Mouse (Mus musculus) spleen, postnatal 4 days (tissue): Measurements from ENCODE around the gene Cyp2d11.

ENCODE experiments used
- DNase-seq, 2 experiments: peaks; one replicate each; pipeline ENCODE4 v3.0.0; 2022; ENCODE audit warnings: low spot score in 2 of 2

Gene Cyp2d11

DNA sequence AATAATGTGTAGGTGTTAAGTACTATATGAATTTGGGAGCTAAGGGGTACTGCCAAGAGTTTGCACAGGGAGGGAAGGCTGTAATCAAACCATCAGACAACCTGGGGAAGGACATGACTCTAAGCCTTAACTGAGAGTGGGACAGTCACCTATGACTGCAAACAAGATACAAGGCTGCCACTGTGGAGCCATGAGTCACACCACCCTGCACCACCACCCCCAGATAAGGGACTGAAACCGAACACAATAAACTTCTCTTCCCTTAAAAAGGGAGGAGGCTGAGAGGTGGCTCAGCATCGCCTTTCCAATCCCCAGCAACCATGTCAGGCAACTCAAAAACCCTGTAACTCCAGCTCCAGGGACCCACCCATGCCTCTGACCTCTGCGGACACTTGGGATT is 42.3 kb downstream of the Cyp2d11 start:
- no peak for DNase-seq

DNA sequence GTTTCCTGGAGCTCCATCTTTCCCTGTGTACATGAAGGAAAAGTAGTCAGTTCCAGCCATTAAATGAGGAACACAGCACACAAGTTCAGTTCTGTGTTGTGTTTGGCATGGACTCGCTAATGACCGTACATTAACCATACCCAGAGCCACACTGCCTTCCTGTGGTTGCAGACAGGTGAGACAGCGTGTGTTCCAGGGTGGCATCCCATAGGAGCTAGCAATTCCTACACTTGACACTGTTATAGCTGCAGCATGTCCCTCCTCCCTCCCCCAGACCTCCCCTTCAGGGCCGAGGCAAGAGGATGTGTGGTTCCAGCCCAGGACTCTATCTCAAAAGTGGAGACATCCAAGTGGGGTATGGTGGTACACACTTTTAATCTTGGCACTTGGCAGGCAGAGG is 43.5 kb downstream of the Cyp2d11 start:
- no peak for DNase-seq

DNA sequence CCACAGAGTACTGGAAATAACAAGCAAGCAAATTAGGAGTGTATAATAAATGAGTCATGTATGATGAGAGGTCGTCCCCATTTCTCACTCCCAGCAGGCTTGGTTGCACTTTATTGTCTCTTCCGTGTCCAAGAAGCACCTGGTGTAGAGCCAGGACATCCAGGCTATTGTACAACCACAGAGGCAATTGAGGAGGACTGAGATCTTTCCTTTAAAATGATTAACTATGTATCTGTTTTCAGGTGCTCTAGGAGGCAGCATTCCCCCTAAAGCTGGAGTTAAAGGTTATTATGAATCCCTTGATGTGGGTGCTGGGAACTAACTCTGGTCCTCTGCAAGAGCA is 44.9 kb downstream of the Cyp2d11 start:
- no peak for DNase-seq

DNA sequence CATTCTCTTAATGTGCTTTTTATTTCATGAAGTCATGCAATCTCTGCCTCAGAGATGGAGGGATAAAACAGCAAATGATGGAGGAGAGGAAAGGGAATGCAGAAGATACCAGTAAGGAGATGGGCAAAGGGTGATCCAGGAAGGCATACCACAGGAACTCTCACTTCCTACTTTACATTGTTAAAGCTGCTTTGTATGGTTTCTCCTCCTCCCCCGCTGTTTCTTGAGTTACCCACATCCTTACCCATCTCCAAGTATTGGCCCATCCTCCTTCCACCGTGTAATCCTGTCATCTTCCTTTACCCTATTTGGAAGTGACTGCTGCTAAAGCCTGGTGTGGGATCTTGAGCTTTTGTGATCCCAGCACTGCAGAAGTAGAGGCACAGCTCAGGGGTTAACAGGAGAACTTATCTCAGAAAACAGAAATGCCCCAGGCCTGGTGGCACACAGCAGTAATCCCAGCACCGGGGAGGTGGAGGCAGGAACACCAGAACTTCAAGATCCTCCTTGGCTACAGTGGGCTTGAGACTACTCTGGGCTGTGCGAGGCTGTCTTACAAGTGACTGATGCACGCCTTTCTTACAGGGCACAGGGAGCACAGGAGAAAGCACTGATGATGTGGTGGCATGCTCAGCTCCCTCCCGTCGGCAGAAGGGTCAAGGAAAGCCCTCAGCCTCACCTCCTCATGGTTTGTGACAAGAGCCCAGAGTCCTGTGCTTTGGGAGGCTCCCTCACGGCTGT is 45.4 kb downstream of the Cyp2d11 start:
- no peak for DNase-seq

DNA sequence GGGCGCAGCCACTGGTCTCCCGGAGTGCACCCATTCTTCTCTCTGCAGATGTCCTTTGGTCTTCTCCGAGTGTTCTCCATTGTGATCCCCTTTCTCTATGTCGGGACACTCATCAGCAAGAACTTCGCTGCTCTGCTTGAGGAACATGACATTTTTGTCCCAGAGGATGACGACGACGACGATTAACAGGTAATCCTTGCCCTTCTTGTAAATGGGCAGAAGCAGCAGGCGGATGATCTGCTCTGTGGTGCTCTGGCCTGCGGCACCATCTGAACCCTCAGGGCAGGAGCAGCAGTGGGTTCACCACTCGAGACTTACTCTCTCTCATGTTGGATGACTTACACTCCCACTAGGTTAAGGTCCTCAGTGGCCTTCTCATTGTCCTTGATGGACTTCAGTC is 46.0 kb downstream of the Cyp2d11 start:
- DNase-seq: no peak

DNA sequence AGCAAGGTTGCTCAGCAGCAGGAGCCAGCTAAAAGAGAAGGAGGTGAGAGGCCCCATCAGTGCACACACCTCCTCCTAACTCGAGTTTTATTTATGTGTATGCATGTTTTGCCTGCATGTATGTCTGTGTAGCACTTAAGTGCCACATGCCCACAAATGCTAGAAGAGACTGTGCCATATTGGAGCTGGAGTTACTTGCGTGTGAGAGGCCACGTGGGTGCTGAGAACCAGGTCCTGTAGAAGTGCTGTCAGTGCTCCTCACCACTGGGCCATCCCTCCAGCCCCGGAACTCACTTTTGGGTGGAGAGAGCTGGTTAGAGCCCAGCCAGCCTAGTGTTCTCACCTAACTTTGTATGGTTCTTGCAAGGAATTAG is 46.5 kb downstream of the Cyp2d11 start:
- DNase-seq: no peak

DNA sequence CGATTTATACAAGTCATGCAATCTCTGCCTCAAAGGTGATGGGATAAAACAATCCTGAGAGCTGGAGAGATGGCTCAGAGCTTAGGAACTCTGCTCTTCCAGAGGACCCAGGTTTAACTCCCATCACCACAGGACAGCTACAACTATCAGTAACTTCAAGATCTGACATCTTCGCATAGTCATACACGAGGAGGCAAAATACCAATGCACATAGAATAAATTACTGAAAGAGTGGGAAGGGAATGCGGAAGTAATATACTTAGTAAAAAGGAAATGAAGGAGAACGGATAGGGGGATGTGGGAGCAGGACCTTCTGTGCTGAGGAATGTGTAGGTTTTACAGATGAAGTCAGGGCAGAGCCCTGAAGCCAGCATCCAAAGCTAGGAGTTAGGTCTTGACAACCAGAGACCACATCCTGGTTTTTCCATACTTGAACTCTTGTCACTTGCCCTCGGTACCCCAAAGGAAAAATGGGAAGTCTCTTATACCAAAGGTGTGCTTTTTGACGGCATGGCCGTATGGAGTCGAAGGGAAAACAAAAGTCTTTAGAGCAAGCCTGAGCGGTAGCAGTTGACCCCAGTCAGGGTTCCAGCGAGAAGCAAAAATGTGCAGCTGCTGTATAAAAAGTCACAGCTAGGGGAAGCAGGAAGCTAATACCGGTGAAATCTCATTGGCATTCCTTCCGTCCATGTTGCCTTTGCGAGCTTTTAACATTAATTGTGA is 47.1 kb downstream of the Cyp2d11 start:
- DNase-seq: no peak

DNA sequence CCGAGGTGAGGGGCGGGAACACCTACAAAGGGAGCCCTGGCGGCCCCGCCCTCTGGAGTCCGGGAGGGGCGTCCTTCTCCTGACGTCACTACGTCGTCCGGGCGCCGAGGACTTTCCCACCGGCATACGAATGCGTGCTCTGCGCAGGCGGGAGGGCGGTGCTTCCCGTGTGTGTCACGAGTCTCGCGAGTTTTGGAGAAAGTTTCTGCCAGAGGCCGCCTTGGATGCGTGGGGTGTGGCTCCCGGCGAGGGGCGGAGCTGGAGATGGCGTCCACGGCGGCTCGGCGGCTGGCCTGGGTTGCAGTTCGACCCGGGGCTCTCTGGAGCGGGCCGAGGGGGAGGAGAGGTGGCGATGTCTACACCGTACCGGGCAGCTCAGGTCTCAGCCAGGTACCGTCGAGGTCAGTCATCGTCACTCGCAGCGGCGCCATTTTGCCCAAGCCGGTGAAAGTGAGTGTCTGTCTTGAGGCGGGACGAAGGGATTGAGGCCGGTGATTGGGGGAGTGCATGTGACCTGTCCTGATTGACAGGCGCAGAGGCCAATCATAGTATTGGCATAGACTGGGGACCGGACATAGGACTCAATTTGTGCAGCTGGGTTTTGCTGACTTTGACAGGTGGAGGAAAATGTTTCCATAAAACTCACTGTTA is 47.9 kb downstream of the Cyp2d11 start:
- DNase-seq: peak; percentile 97 to 98

DNA sequence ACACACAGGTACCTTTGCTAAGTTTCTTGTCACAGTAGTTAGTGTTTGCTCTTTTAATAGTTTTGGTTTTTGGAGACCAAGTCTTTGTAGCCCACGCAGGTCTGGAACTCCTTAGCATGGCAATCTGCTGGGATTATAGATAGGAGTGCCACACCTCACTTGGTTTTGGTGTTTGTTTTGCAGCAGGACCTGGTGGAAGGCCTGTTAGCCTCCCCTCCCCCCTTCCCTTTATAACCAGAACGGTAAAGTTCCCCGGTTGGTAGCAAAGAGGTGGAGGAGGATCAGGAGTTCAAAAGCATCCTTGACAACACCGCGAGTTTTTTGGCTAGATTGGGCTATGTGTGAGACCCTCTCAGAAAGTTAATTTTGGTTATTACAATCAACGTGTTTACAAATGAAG is 48.9 kb downstream of the Cyp2d11 start:
- DNase-seq: peak in 1 of 2 experiments; percentile 60

DNA sequence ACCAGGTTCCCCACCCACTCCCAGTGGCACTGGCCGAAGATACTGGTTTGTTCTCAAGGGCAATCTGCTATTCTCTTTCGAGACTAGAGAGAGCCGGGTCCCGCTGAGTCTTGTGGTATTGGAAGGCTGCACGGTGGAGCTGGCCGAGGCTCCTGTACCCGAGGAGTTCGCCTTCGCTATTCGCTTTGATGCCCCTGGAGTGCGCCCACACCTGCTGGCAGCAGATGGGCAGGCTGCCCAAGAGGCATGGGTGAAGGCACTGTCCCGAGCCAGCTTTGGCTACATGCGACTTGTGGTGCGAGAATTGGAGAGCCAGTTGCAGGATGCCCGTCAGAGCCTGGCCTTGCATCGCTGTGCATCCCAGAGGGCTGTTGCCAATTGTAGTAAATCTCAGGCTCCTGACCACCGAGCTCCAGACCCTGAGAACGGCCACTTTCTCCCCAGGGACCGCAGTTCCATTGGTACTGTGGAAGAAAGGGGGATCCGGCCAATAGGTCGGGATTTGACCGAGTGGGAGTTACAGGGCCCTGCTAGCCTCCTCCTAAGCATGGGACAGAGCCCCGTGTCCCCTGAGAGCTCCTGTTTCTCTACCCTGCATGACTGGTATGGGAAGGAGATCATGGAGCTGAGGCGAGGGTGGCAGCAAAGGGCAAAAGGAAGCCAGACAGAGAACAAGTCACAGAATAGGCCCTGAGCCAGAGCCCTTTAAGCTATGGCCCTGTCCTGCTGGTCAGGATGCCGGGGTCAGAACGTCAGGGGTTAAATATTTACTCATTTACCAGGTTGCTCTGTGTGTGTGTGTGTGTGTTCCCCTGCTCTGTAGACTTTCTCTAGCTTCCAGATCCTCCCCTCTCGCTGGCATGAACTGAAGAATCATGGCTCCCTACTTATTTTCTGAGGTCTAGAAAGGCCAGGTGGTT is 50.2 kb downstream of the Cyp2d11 start:
- peak in 1 of 2 experiments; percentile 72 for DNase-seq

DNA sequence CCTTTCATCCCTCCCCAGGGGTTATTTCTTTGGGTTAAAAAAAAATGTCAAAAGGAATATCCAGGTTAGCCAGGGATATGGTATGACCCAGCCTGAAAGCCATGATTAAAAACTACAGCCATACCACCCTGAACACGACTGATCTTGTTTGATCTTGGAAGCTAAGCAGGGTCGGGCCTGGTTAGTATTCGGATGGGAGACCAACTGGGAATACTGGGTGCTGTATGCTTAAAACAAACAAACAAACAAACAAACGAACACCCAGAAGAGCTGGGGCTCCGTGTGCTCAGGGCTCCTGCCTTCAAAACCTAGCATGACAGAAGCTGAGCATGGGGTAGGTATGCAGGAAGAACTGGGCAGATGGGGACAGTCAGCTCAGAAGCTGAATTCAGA is 51.3 kb downstream of the Cyp2d11 start:
- peak in 1 of 2 experiments; percentile 74 for DNase-seq

DNA sequence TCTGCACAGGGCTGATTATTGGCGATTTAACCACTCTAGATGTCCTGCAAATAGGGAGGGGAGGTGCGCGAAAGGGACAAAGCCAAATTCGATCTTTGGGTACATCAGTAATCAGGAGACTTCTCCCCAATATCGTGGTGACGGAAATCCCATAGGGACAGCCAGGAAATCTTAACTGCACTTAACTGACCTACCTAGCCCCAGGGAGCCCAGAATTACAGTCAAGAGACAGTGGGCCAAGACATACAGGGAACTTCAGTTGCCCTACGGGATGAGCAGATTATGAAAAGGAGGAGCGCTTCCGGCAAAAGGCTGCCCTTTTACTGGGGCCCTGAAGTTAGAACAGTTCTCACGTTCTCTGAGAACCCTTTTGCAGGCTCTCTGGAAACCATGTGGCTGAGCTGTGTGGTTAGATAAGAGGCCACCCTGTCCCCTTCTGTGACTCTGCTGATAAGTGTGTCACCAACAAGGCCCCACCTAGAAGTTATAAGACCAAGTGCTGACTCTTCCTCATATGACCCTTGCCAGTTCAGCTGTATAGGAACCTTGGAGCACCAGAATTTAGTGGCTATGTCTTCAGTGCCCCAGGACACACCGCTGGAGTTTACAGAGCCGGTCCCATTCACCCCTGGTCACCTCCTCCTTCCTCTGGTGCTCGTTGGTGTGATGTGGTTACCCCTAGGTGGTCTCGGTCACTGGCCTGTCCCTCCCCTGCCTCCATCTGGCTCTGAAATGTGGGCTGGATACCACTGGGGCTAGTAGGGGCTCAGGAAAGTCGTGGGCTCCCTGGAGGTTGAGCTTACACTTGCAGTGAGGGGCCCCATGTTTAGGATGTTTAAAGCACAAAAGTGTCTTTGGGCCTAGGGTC is 51.9 kb downstream of the Cyp2d11 start:
- DNase-seq: peak; percentile 79 to 82

DNA sequence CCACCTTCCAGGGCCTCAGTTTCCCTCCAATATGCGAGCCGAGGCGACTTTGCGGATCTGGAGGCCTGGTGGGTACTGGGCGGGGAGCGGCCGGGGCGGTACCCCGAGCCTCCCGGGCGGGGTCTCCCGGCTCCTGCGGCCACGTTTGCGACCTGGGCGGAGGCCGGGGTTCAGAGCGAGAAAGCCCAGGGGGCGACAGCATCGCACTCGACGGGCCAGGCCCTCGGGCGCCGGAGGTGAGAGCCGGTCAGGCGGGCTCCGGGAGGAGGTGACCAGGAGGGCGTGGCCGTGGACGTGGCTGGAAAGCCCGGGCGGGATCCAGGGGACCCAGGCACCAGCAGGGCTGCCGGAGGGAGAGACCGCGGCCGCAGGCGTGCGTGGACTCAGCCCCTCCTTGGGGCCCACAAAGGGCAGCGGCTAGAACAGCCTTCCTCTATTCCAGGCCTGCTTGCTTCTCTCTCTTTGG is 52.8 kb downstream of the Cyp2d11 start:
- DNase-seq: peak; percentile 83 to 91

DNA sequence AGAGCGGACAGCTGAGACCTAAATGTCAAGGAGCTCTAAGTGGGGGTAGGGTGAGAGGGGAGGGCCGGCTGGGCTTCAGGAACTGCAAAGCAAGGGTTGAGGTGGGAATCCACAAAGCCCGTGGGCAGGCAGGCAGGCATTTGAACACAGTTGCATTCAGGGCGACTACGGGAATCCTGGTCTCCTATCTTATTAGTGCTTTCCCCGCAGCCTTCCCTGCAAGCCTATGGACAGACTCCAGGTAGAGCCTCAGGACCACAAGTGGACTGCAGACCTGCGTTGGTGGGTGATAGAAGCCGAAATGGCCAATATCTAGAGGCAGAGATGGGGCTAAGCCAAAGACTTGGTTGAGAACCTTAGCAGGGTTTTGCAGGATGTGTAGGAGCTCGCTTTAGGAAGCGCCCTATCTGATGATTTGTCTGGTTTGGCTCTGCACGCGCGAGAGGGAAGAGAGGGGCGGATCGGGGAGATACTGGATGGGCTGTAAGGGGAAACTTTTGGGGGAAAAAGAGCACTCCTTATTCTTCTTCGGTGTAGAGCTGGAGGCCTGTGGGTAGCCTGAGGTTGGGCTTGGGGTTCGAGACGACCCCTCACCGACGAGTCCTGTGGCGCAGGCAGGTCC is 53.3 kb downstream of the Cyp2d11 start:
- DNase-seq: peak; percentile 55 to 77

DNA sequence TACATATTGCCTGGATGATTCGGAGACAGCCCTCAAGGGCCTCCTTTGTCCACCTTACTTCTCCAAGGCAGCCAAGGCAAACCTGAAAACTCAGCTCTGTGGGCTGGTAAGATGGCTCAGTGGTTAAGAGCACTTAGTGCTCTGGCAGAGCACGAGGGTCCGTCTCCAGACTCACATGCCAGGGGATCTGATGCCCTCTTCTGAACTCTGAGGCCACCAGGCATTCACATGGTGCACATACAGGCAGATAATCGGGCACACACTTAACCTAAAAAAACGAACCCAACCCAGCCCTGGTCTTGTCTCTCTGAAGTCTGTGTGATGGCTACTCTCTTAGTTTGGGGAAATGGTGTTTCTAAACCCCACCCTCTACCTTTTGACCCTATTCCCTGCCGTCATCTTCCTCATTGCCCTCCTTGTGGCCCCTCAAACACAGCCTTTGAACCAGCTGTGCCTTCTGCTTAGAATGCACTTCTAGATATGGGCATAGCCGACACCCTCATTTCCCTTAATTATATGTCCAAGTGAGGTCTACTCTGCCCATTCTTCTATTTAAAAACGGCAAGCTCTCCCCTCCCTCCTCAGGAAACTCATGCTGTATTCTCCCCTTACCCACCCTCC is 54.1 kb downstream of the Cyp2d11 start:
- peak in 1 of 2 experiments; percentile 67 for DNase-seq
